Mouse (Mus musculus): ENCODE measurements at regions not wholly inside any gene's neighbourhood (a gene's known extent, or its start where the extent isn't known, plus 50 kb on each side); places are given as distances from the start of the nearest gene placed in this dataset.

DNA sequence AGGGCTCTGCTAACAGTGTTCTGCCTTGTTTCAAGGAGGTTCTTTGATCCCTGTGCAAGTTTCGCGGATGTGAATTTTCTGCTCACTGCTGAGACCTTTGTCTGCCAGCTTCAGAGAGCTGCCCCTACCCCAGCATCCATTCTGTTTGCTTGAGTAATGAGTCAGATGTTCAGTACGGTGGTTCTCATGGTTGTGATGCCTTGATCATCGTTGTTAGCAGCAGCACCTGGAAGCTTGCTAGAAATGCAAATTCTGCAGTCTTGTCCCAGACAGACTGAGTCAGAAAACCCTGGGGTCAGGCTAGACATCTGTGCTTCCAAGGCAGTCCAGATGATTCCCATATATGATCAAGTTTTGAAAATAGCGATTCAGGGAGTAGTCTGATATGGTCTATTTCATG is 75.2 kb upstream of the Prdm1 start:
- no peak for TF ChIP-seq CTCF (IDR thresholded peaks at IDR 0.05; ENCODE audit: low read depth)
- no peak overlapping the region for H3K4me2 ChIP-seq (replicated peaks; ENCODE audit: low read depth)
- H3K9ac ChIP-seq (ENCODE audit: low read depth, low read length), result no peak overlapping the region
- no peaks in the 10 kb centered on the region for H3K9me3 ChIP-seq (ENCODE audit: control insufficient read depth)
- H3K4me3 ChIP-seq (ENCODE audit: low read depth, low read length), result no peak overlapping the region
- H3K27me3 ChIP-seq (replicated peaks; ENCODE audit: control insufficient read depth, insufficient read depth, low read length), result no peaks in the 10 kb centered on the region
- no peak overlapping the region for H3K27ac ChIP-seq (ENCODE audit: low read depth, low read length)
- 88% methylated on average over 5 of the region's 5 CpGs for WGBS
- no peaks in the 10 kb centered on the region for H3K36me3 ChIP-seq (ENCODE audit: control insufficient read depth, insufficient read depth)
- ATAC-seq, result no peak
- H3K4me1 ChIP-seq (replicated peaks; ENCODE audit: control insufficient read depth, insufficient read depth, low read length), result peaks cover 2% of the 10 kb centered on the region; the same call in 1 of the 2 replicates

DNA sequence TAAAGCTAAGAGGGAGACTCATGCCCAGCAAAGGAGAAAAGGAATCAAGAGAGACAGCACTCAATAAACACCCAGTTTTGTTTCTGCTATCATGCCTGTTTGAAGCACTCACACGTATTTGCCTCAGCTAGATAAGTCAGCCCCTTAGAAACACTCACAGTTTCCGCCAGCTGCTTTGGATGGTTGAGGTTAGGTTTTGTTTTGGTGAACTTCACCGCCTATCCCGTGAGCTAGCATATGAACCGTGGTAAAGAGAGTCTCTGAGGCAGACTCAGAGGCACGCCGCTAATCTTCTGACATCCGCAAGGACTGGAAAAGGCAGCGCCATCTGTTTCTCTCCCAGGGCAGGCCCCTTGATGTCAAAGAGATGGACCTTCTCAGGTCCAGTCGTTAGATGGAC is 73.2 kb upstream of the Prdm1 start:
- H3K27me3 ChIP-seq (replicated peaks; ENCODE audit: control insufficient read depth, insufficient read depth, low read length), result no peaks in the 10 kb centered on the region
- 82% methylated on average over 10 of the region's 10 CpGs for WGBS
- no peak overlapping the region for H3K4me2 ChIP-seq (replicated peaks; ENCODE audit: low read depth)
- no peaks in the 10 kb centered on the region for H3K4me1 ChIP-seq (replicated peaks; ENCODE audit: control insufficient read depth, insufficient read depth, low read length)
- TF ChIP-seq CTCF (IDR thresholded peaks at IDR 0.05; ENCODE audit: low read depth), result no peak
- H3K27ac ChIP-seq (ENCODE audit: low read depth, low read length), result no peak overlapping the region
- H3K4me3 ChIP-seq (ENCODE audit: low read depth, low read length), result no peak overlapping the region
- H3K36me3 ChIP-seq (ENCODE audit: control insufficient read depth, insufficient read depth), result no peaks in the 10 kb centered on the region
- H3K9me3 ChIP-seq (ENCODE audit: control insufficient read depth), result no peaks in the 10 kb centered on the region
- H3K9ac ChIP-seq (ENCODE audit: low read depth, low read length), result no peak overlapping the region
- ATAC-seq, result no peak

DNA sequence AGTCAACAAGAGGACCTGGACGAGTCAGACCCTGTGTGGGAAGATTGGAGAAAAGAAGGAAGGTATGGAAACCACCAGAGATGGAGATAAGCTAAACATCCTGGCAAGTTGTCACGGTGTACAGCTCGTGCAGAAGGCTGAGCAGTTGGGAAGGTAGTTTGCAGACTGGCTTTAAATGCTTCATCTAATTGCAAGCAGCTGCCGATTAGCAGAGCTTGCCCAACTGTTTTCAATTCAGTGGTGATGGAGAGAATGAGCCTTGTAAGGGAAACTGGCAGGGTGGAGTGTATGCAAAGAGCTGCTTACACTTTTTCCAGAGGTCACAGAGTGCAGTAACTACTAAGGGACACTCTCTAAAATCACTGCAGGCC is 71.6 kb upstream of the Prdm1 start:
- no peak overlapping the region for H3K4me3 ChIP-seq (ENCODE audit: low read depth, low read length)
- 57% methylated on average over 4 of the region's 4 CpGs for WGBS
- H3K4me1 ChIP-seq (replicated peaks; ENCODE audit: control insufficient read depth, insufficient read depth, low read length), result no peaks in the 10 kb centered on the region
- H3K27me3 ChIP-seq (replicated peaks; ENCODE audit: control insufficient read depth, insufficient read depth, low read length), result no peaks in the 10 kb centered on the region
- no peak overlapping the region for H3K9ac ChIP-seq (ENCODE audit: low read depth, low read length)
- H3K36me3 ChIP-seq (ENCODE audit: control insufficient read depth, insufficient read depth), result no peaks in the 10 kb centered on the region
- H3K27ac ChIP-seq (ENCODE audit: low read depth, low read length), result no peak overlapping the region
- TF ChIP-seq CTCF (IDR thresholded peaks at IDR 0.05; ENCODE audit: low read depth), result no peak
- no peak overlapping the region for H3K4me2 ChIP-seq (replicated peaks; ENCODE audit: low read depth)
- ATAC-seq, result no peak
- H3K9me3 ChIP-seq (ENCODE audit: control insufficient read depth), result no peaks in the 10 kb centered on the region

DNA sequence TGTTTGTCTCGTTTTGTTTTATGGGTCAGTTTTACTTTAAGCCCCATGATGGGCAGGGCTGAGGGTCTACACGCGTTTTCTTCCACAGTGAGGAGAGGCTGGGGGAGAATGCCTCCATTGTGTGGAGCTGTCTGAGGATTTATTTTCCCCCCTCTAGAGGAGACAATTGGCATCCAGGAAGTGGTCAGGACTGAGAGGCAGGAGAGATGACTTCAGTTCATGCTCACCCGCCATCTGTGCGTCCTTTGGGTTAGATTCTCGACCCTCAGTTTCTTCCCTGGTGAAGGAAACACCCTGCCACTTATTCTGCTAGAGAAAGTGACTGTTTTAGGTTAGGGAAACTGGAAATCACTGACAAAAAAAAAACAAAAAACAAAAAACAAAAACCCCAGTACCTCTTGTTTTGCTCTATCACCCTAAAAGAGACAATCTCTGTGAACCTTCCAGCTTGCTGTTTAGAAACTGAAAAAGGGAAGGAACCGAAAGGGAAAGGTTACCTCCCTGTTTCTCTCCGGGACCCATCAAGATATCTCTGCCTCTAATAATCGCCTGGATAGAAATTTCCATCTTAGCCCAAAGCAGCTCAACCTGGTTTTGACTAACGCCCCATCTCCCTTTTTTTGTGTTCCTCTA is 71.1 kb upstream of the Prdm1 start:
- H3K4me3 ChIP-seq (ENCODE audit: low read depth, low read length), result no peak overlapping the region
- H3K4me2 ChIP-seq (replicated peaks; ENCODE audit: low read depth), result no peak overlapping the region
- H3K27ac ChIP-seq (ENCODE audit: low read depth, low read length), result no peak overlapping the region
- 73% methylated on average over 10 of the region's 10 CpGs for WGBS
- no peak for ATAC-seq
- no peak for TF ChIP-seq CTCF (IDR thresholded peaks at IDR 0.05; ENCODE audit: low read depth)
- no peaks in the 10 kb centered on the region for H3K9me3 ChIP-seq (ENCODE audit: control insufficient read depth)
- H3K27me3 ChIP-seq (replicated peaks; ENCODE audit: control insufficient read depth, insufficient read depth, low read length), result no peaks in the 10 kb centered on the region
- H3K36me3 ChIP-seq (ENCODE audit: control insufficient read depth, insufficient read depth), result no peaks in the 10 kb centered on the region
- no peaks in the 10 kb centered on the region for H3K4me1 ChIP-seq (replicated peaks; ENCODE audit: control insufficient read depth, insufficient read depth, low read length)
- H3K9ac ChIP-seq (ENCODE audit: low read depth, low read length), result no peak overlapping the region

DNA sequence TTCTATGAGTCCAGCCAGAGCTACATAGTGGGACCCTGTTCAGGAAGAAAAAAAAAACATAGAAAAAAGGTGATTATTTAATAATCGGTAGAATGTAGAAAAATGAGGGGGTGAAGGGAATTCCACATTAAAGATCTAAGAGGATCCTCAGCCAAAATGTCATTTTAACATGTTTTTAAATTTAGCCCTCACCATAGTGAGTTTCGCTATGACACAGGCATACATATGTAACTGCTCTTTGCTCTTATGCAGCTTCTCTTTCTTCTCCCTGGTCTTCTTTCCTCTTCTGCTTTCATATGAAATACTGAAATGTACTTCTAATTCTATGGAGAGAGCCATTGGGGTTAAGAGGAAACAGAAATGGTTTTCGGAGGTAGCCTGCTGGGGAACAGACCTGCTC is 70.3 kb upstream of the Prdm1 start:
- WGBS, result 94% methylated on average over 3 of the region's 3 CpGs
- Histone ChIP-seq H3K9ac (ENCODE audit: low read depth, low read length) (no peak overlapping the region), H3K4me1 (replicated peaks; ENCODE audit: control insufficient read depth, insufficient read depth, low read length) (no peaks in the 10 kb centered on the region), H3K4me2 (replicated peaks; ENCODE audit: low read depth) (no peak overlapping the region), H3K27ac (ENCODE audit: low read depth, low read length) (no peak overlapping the region), H3K27me3 (replicated peaks; ENCODE audit: control insufficient read depth, insufficient read depth, low read length) (no peaks in the 10 kb centered on the region), H3K9me3 (ENCODE audit: control insufficient read depth) (no peaks in the 10 kb centered on the region), H3K4me3 (ENCODE audit: low read depth, low read length) (no peak overlapping the region), H3K36me3 (ENCODE audit: control insufficient read depth, insufficient read depth) (no peaks in the 10 kb centered on the region)
- ATAC-seq, result no peak
- no peak for TF ChIP-seq CTCF (IDR thresholded peaks at IDR 0.05; ENCODE audit: low read depth)

DNA sequence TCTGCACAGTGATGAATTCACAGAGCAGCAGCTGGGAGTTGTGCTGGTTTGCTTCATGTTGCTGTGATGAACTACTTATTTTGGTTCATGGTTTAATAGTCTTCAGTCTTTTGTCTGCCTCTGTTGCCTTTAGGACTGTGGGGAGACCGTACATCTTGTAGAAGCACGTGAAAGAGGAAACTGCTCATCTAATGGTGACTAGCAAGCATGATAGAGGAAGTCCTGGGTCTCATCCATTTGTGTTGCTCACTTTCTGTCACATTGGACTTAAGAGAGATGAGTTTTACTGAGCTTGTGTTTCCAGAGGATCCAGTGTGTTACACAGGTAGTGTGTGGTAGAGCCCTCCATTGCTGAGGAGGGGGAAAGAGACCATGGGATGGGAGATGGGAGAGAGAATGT is 67.6 kb upstream of the Prdm1 start:
- no peak for TF ChIP-seq CTCF (IDR thresholded peaks at IDR 0.05; ENCODE audit: low read depth)
- H3K27me3 ChIP-seq (replicated peaks; ENCODE audit: control insufficient read depth, insufficient read depth, low read length), result no peaks in the 10 kb centered on the region
- no peak overlapping the region for H3K27ac ChIP-seq (ENCODE audit: low read depth, low read length)
- no peaks in the 10 kb centered on the region for H3K9me3 ChIP-seq (ENCODE audit: control insufficient read depth)
- H3K9ac ChIP-seq (ENCODE audit: low read depth, low read length), result no peak overlapping the region
- ATAC-seq, result no peak
- no peak overlapping the region for H3K4me2 ChIP-seq (replicated peaks; ENCODE audit: low read depth)
- no peaks in the 10 kb centered on the region for H3K4me1 ChIP-seq (replicated peaks; ENCODE audit: control insufficient read depth, insufficient read depth, low read length)
- no peaks in the 10 kb centered on the region for H3K36me3 ChIP-seq (ENCODE audit: control insufficient read depth, insufficient read depth)
- H3K4me3 ChIP-seq (ENCODE audit: low read depth, low read length), result no peak overlapping the region
- WGBS, result 66% methylated on average over 2 of the region's 2 CpGs

DNA sequence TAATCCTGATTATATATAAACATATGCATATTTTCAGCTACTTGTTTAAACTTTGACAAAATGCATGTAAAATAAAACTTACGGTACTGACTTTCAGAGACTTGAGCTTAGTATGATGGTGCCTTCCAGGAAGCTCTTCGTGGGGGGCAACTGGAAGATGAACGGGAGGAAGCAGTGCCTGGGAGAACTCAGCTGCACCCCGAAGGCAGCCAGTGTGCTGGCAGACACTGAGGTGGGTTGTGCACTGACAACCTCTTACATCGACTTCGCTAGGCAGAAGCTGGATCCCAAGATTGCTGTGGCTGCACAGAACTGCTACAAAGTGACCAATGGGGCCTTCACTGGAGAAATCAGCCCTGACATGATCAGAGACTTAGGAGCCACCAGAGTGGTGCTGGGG is 61.5 kb upstream of the Prdm1 start:
- Histone ChIP-seq H3K27me3 (replicated peaks; ENCODE audit: control insufficient read depth, insufficient read depth, low read length) (no peaks in the 10 kb centered on the region), H3K36me3 (ENCODE audit: control insufficient read depth, insufficient read depth) (no peaks in the 10 kb centered on the region), H3K9me3 (ENCODE audit: control insufficient read depth) (no peaks in the 10 kb centered on the region), H3K9ac (ENCODE audit: low read depth, low read length) (no peak overlapping the region), H3K4me1 (replicated peaks; ENCODE audit: control insufficient read depth, insufficient read depth, low read length) (no peaks in the 10 kb centered on the region; the same call in 1 of the 2 replicates), H3K4me2 (replicated peaks; ENCODE audit: low read depth) (no peak overlapping the region), H3K4me3 (ENCODE audit: low read depth, low read length) (no peak overlapping the region), H3K27ac (ENCODE audit: low read depth, low read length) (no peak overlapping the region)
- TF ChIP-seq CTCF (IDR thresholded peaks at IDR 0.05; ENCODE audit: low read depth), result no peak
- WGBS, result 72% methylated on average over 6 of the region's 6 CpGs
- no peak for ATAC-seq

Measured in intestine, postnatal 0 days (tissue).